Comparison of ENCODE assay signal across 8 mouse cellular contexts in genomic region chr10:116755881-116756581, GRCm38 (mm10).
DNase-seq lines count a peak whose midpoint lies in the region; ATAC-seq lines count a peak whose summit lies in the region.

No protein-coding gene starts in this region.

- DNase-seq in left cerebral cortex, postnatal 14 days (ENCODE audit: low spot score in 2 of 2) = peak; percentile 18 to 26
- DNase-seq in left cerebral cortex, adult 11 months (ENCODE audit: low spot score) = no peak
- peak; percentile 95 for DNase-seq in cerebellum, adult 9-10 months
- DNase-seq in yolk sac, embryonic 10.5 days (ENCODE audit: low spot score) = no peak
- DNase-seq in thymus, postnatal 0 days (ENCODE audit: low spot score) = no peak
- DNase-seq in testis, postnatal 14 days (ENCODE audit: low spot score) = no peak

- H3K4me1 ChIP-seq in hindbrain, embryonic 13.5 days (replicated peaks) = peaks cover 23% of the 10 kb centered on the region
- peaks cover 24% of the 10 kb centered on the region for H3K4me1 ChIP-seq in limb, embryonic 13.5 days

- H3K4me2 ChIP-seq in hindbrain, embryonic 13.5 days = no peak overlapping the region
- peak overlapping the region; percentile 23; the same call in 1 of the 2 replicates for H3K4me2 ChIP-seq in limb, embryonic 13.5 days (replicated peaks)

- peak overlapping the region; percentile 52 for H3K27ac ChIP-seq in hindbrain, embryonic 13.5 days
- H3K27ac ChIP-seq in limb, embryonic 13.5 days = peak overlapping the region; percentile 61; the same call in 1 of the 2 replicates

- H3K9me3 ChIP-seq in hindbrain, embryonic 13.5 days = no peaks in the 10 kb centered on the region
- no peaks in the 10 kb centered on the region for H3K9me3 ChIP-seq in limb, embryonic 13.5 days

- H3K4me3 ChIP-seq in hindbrain, embryonic 13.5 days = no peak overlapping the region
- no peak overlapping the region for H3K4me3 ChIP-seq in limb, embryonic 13.5 days

- no peak overlapping the region for H3K9ac ChIP-seq in hindbrain, embryonic 13.5 days
- H3K9ac ChIP-seq in limb, embryonic 13.5 days = no peak overlapping the region

- no peak for ATAC-seq in hindbrain, embryonic 13.5 days (ENCODE audit: low FRiP score)
- ATAC-seq in limb, embryonic 13.5 days (ENCODE audit: low FRiP score, low read depth) = no peak

- H3K36me3 ChIP-seq in hindbrain, embryonic 13.5 days = no peaks in the 10 kb centered on the region
- H3K36me3 ChIP-seq in limb, embryonic 13.5 days = no peaks in the 10 kb centered on the region

- intact Hi-C loops in left cerebral cortex, postnatal 14 days (cut with DNase I) = no loop called here

- WGBS in hindbrain, embryonic 13.5 days = 59% methylated on average over 10 of the region's 10 CpGs
- 23% methylated on average over 10 of the region's 10 CpGs for WGBS in limb, embryonic 13.5 days

- H3K27me3 ChIP-seq in hindbrain, embryonic 13.5 days = no peaks in the 10 kb centered on the region
- no peaks in the 10 kb centered on the region for H3K27me3 ChIP-seq in limb, embryonic 13.5 days

Comparison
In these comparisons a context has a peak if more than half of its experiments do, and no peak if none do; other contexts are left out.
1. DNase-seq: peak in left cerebral cortex, postnatal 14 days (2 of 2) and cerebellum, adult 9-10 months (single experiment); none in left cerebral cortex, adult 11 months (single experiment), yolk sac, embryonic 10.5 days (single experiment), thymus, postnatal 0 days (single experiment) and testis, postnatal 14 days (single experiment).